Mouse (Mus musculus): Measurements from ENCODE around the gene Xaf1.

GRCm38 (mm10) chr11:72349016-72349415, 47.6 kb downstream of the Xaf1 start:
- TF ChIP-seq GATA1 (IDR thresholded peaks at IDR 0.05; ENCODE audit: borderline replicate concordance, low read length) (no peak), FLI1 (IDR thresholded peaks at IDR 0.05; ENCODE audit: low read length) (no peak)

Data from megakaryocyte, embryonic 14.5 days (primary cell).